In genomic region chr10:40758171-40759010, GRCm38 (mm10) we compare ENCODE assay signal across 12 mouse cellular contexts.
DNase-seq lines count a peak whose midpoint lies in the region; ATAC-seq and TF ChIP-seq lines count a peak whose summit lies in the region.
"Had no signal": no experiment of that assay in that cellular context is flagged by ENCODE, and none has a peak within 500 bp of the region (broad histone marks: within the 10 kb centered on the region; RNA-seq: fewer than 3 reads in every experiment).

No protein-coding gene starts in this region.

- H3K27ac ChIP-seq in lung, postnatal 0 days (ENCODE audit: low read length), result no peak overlapping the region
- H3K27ac ChIP-seq in embryonic facial prominence, embryonic 13.5 days, result 0 out of 2 replicates have a peak overlapping the region, but pooled peaks have one; percentile 4
- H3K27ac ChIP-seq in heart, embryonic 14.5 days (replicated peaks in 1 of 2; ENCODE audit: control insufficient read depth in 1 of 2, insufficient read depth in 1 of 2, low read depth in 2 of 2, low read length in 2 of 2), result peak overlapping the region; percentile 6 to 62; a peak in 3 of 4 replicates
- H3K27ac ChIP-seq in stomach, postnatal 0 days (replicated peaks), result peak overlapping the region; percentile 65

- no peak for TF ChIP-seq POLR2A in lung, adult 2 months (IDR thresholded peaks at IDR 0.05; ENCODE audit: borderline replicate concordance, extremely low read depth, low read depth, low read length)

- peak; percentile 4 for DNase-seq in lung, adult 2 months
- no peak for DNase-seq in lung, postnatal 0 days (ENCODE audit: low spot score)
- no peak for DNase-seq in stomach, postnatal 0 days (ENCODE audit: low spot score)
- DNase-seq in thymus, postnatal 10 days (ENCODE audit: low spot score in 2 of 2), result no peak
- DNase-seq in cerebellum, postnatal 25 days, result no peak
- DNase-seq: liver, postnatal 0 days; right cerebral cortex, adult 18-20 months; thymus, postnatal 25 days had no signal

- no peak for TF ChIP-seq EP300 in lung, postnatal 0 days (IDR thresholded peaks at IDR 0.05)
- TF ChIP-seq EP300 in stomach, postnatal 0 days (optimal IDR thresholded peaks at IDR 0.05), result no peak

- H3K36me3 ChIP-seq in lung, postnatal 0 days (ENCODE audit: insufficient read depth, low read length), result no peaks in the 10 kb centered on the region
- H3K36me3 ChIP-seq in embryonic facial prominence, embryonic 13.5 days, result no peaks in the 10 kb centered on the region
- no peaks in the 10 kb centered on the region for H3K36me3 ChIP-seq in heart, embryonic 14.5 days (ENCODE audit: control insufficient read depth, insufficient read depth, low read length)
- no peaks in the 10 kb centered on the region for H3K36me3 ChIP-seq in stomach, postnatal 0 days (ENCODE audit: control insufficient read depth, insufficient read depth, low read length)
- H3K36me3 ChIP-seq: G1E had no signal

- WGBS in lung, adult 2 months, result 66% methylated on average over 11 of the region's 11 CpGs
- 72% methylated on average over 11 of the region's 11 CpGs for WGBS in lung, postnatal 0 days
- WGBS in embryonic facial prominence, embryonic 13.5 days, result 67% methylated on average over 11 of the region's 11 CpGs
- WGBS in heart, embryonic 14.5 days, result 43% methylated on average over 11 of the region's 11 CpGs
- WGBS in stomach, postnatal 0 days, result 56% methylated on average over 11 of the region's 11 CpGs

- H3K4me3 ChIP-seq in lung, adult 2 months (replicated peaks; ENCODE audit: extremely low read depth, low read depth, low read length), result no peak overlapping the region
- H3K4me3 ChIP-seq in lung, postnatal 0 days (ENCODE audit: low read depth, low read length), result no peak overlapping the region
- no peak overlapping the region for H3K4me3 ChIP-seq in embryonic facial prominence, embryonic 13.5 days
- no peak overlapping the region for H3K4me3 ChIP-seq in heart, embryonic 14.5 days (ENCODE audit: control insufficient read depth in 1 of 2, insufficient read depth in 1 of 2, low read depth in 1 of 2, low read length in 2 of 2)
- H3K4me3 ChIP-seq in stomach, postnatal 0 days (ENCODE audit: low read depth, low read length), result no peak overlapping the region

- TF ChIP-seq CTCF in lung, adult 2 months (IDR thresholded peaks at IDR 0.05; ENCODE audit: insufficient read depth, low read length), result no peak
- no peak for TF ChIP-seq CTCF in lung, postnatal 0 days (IDR thresholded peaks at IDR 0.05)
- no peak for TF ChIP-seq CTCF in stomach, postnatal 0 days (IDR thresholded peaks at IDR 0.05; ENCODE audit: low read depth)

- H3K27me3 ChIP-seq in lung, postnatal 0 days (replicated peaks; ENCODE audit: insufficient read depth, low read length), result no peaks in the 10 kb centered on the region
- no peaks in the 10 kb centered on the region for H3K27me3 ChIP-seq in embryonic facial prominence, embryonic 13.5 days
- H3K27me3 ChIP-seq in heart, embryonic 14.5 days (ENCODE audit: control insufficient read depth, insufficient read depth, low read length), result no peaks in the 10 kb centered on the region
- H3K27me3 ChIP-seq in stomach, postnatal 0 days (ENCODE audit: control insufficient read depth, insufficient read depth, low read length), result no peaks in the 10 kb centered on the region

- no peaks in the 10 kb centered on the region for H3K4me1 ChIP-seq in lung, adult 2 months (ENCODE audit: control insufficient read depth, insufficient read depth, low read length)
- H3K4me1 ChIP-seq in lung, postnatal 0 days (ENCODE audit: insufficient read depth, low read depth, low read length), result no peaks in the 10 kb centered on the region
- H3K4me1 ChIP-seq in embryonic facial prominence, embryonic 13.5 days, result peaks cover 12% of the 10 kb centered on the region; the same call in 1 of the 2 replicates
- H3K4me1 ChIP-seq in heart, embryonic 14.5 days (ENCODE audit: control insufficient read depth in 2 of 2, insufficient read depth in 2 of 2, low read length in 2 of 2), result peaks cover 0 to 5% of the 10 kb centered on the region in 2 experiments; a peak in 2 of 4 replicates
- H3K4me1 ChIP-seq in stomach, postnatal 0 days (replicated peaks; ENCODE audit: control insufficient read depth, insufficient read depth), result no peaks in the 10 kb centered on the region

- no peak overlapping the region for H3K4me2 ChIP-seq in lung, postnatal 0 days (replicated peaks; ENCODE audit: low read depth, low read length)
- no peak overlapping the region for H3K4me2 ChIP-seq in embryonic facial prominence, embryonic 13.5 days
- H3K4me2 ChIP-seq in heart, embryonic 14.5 days (ENCODE audit: low read length), result peak overlapping the region; percentile 32
- no peak overlapping the region for H3K4me2 ChIP-seq in stomach, postnatal 0 days (replicated peaks; ENCODE audit: low read depth)

- ATAC-seq in lung, postnatal 0 days, result no peak
- no peak for ATAC-seq in embryonic facial prominence, embryonic 13.5 days (ENCODE audit: insufficient number of reproducible peaks, insufficient read depth, low FRiP score, low TSS enrichment, low read depth)
- no peak for ATAC-seq in heart, embryonic 14.5 days (ENCODE audit: insufficient number of reproducible peaks, insufficient read depth, low FRiP score, low read depth)
- ATAC-seq in stomach, postnatal 0 days (ENCODE audit: low FRiP score, low TSS enrichment), result peak; percentile 57; the same call in 1 of the 2 replicates
- ATAC-seq: inflammation-experienced regulatory T-cells, adult 6 months; liver, postnatal 0 days had no signal

- H3K9me3 ChIP-seq in lung, postnatal 0 days (ENCODE audit: low read length), result no peaks in the 10 kb centered on the region
- H3K9me3 ChIP-seq in embryonic facial prominence, embryonic 13.5 days, result no peaks in the 10 kb centered on the region
- H3K9me3 ChIP-seq in heart, embryonic 14.5 days (ENCODE audit: control insufficient read depth, low read length), result no peaks in the 10 kb centered on the region
- H3K9me3 ChIP-seq in stomach, postnatal 0 days (ENCODE audit: control insufficient read depth, low read length), result no peaks in the 10 kb centered on the region
- H3K9me3 ChIP-seq: G1E had no signal

- no peak overlapping the region for H3K9ac ChIP-seq in lung, postnatal 0 days (replicated peaks; ENCODE audit: low read depth)
- no peak overlapping the region for H3K9ac ChIP-seq in embryonic facial prominence, embryonic 13.5 days
- H3K9ac ChIP-seq in heart, embryonic 14.5 days (ENCODE audit: low read length), result no peak overlapping the region
- no peak overlapping the region for H3K9ac ChIP-seq in stomach, postnatal 0 days (ENCODE audit: low read length)
- H3K9ac ChIP-seq: liver, postnatal 0 days had no signal
